Mouse (Mus musculus): Measurements from ENCODE around the gene Hdac10. TPM values are rescaled to one million over a fixed set of nuclear protein-coding genes. Genes with fewer than 3 reads are reported as not detected.

Gene Hdac10
- polyA plus RNA-seq, 1 experiment from 2014 or later = 22.0 TPM

- Histone ChIP-seq H3K36me3 (peaks cover 72% of the 10 kb centered on the region), H3K9ac (no peak overlapping the region), H3K4me3 (no peak overlapping the region), H3K27me3 (no peaks in the 10 kb centered on the region), H3K4me1 (peaks cover 6% of the 10 kb centered on the region; the same call in 1 of the 2 replicates), H3K9me3 (replicated peaks) (no peaks in the 10 kb centered on the region), H3K4me2 (replicated peaks) (no peak overlapping the region), H3K27ac (no peak overlapping the region)
- ATAC-seq (ENCODE audit: low FRiP score) = no peak
- 95% methylated on average over 1 of the region's 1 CpGs for WGBS
Observed at GRCm38 (mm10) chr15:89083906-89084305, 44.6 kb downstream of the Hdac10 start.

GRCm38 (mm10) chr15:89078208-89078836, 50.2 kb downstream of the Hdac10 start:
- Histone ChIP-seq H3K4me2 (replicated peaks) (peak overlapping the region; percentile 78; the same call in 1 of the 2 replicates), H3K27ac (no peak overlapping the region), H3K9me3 (replicated peaks) (no peaks in the 10 kb centered on the region), H3K4me1 (peaks cover 32% of the 10 kb centered on the region), H3K27me3 (no peaks in the 10 kb centered on the region), H3K36me3 (peaks cover 33% of the 10 kb centered on the region), H3K4me3 (no peak overlapping the region), H3K9ac (peak overlapping the region; percentile 19)
- 80% methylated on average over 9 of the region's 9 CpGs for WGBS
- no peak for ATAC-seq (ENCODE audit: low FRiP score)

- Histone ChIP-seq H3K4me3 (peak overlapping the region; percentile 91), H3K9ac (peak overlapping the region; percentile 94), H3K9me3 (replicated peaks) (no peaks in the 10 kb centered on the region), H3K36me3 (peaks cover 12% of the 10 kb centered on the region), H3K27me3 (peaks cover 3% of the 10 kb centered on the region; the same call in 1 of the 2 replicates), H3K4me1 (peaks cover 32% of the 10 kb centered on the region), H3K27ac (peak overlapping the region; percentile 89), H3K4me2 (replicated peaks) (peak overlapping the region; percentile 78)
- WGBS = under 1% methylated on average over 35 of the region's 39 CpGs
- peak; percentile 68 for ATAC-seq (ENCODE audit: low FRiP score)
Observed at GRCm38 (mm10) chr15:89076156-89076731, 52.3 kb downstream of the Hdac10 start.

- peak overlapping the region; percentile 91 for H3K4me3 ChIP-seq
- H3K9me3 ChIP-seq (replicated peaks) = no peaks in the 10 kb centered on the region
- peak overlapping the region; percentile 89 for H3K27ac ChIP-seq
- H3K27me3 ChIP-seq = peaks cover 7% of the 10 kb centered on the region
- peak overlapping the region; percentile 78 for H3K4me2 ChIP-seq (replicated peaks)
- H3K9ac ChIP-seq = peak overlapping the region; percentile 94
- under 1% methylated on average over 52 of the region's 59 CpGs for WGBS
- H3K4me1 ChIP-seq = peaks cover 32% of the 10 kb centered on the region
- H3K36me3 ChIP-seq = peaks cover 6% of the 10 kb centered on the region
- peak; percentile 92 for ATAC-seq (ENCODE audit: low FRiP score)
Observed at GRCm38 (mm10) chr15:89075478-89076147, 52.9 kb downstream of the Hdac10 start.

DNA sequence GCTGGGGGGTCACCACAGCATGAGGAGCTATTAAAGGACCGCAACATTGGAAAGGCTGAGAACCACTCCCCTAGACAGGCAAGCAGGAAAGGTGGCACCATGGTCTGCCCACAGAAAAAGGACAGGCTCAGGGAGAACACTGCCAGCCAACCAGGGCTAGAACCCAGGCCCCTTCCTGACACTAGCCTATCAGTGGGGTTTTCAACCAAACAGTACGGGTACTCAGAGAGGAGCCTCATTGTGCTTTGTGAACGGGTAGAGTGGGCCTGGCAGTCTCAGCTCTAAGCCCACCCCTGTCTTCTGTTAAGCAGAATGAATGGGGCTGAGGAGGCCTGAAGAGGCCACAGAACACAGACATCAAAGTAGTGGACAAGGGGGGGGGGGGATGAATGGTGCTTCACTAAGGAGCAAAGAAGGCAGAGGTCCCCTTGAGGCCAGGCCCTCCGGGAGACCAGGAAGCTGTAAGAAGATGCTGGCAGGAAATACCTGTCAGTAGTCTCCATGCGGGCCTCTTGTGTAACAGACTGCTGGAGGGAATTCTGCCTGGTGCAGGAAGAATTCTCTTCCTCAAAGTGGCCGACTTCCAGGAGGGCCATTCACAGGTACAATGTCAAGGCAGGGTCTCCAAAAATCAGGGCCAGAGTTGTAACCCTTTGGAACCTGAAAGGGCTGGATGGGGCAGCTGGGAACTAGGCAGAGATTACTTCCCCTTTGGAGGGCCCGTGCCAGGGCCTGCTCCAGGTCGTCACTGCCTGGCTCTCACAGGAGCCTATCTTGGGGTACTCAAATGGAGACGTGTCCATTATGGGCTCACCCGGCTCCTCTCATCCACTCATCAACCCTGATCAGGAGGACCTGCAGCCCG, 53.7 kb downstream of the Hdac10 start, which contains the start of gene Trabd:
TSS of gene Trabd (plus strand) at position 512 of the 865 bp plus-strand sequence.
- peak within 1 kb of the TSS; percentile 91 for H3K4me3 ChIP-seq

DNA sequence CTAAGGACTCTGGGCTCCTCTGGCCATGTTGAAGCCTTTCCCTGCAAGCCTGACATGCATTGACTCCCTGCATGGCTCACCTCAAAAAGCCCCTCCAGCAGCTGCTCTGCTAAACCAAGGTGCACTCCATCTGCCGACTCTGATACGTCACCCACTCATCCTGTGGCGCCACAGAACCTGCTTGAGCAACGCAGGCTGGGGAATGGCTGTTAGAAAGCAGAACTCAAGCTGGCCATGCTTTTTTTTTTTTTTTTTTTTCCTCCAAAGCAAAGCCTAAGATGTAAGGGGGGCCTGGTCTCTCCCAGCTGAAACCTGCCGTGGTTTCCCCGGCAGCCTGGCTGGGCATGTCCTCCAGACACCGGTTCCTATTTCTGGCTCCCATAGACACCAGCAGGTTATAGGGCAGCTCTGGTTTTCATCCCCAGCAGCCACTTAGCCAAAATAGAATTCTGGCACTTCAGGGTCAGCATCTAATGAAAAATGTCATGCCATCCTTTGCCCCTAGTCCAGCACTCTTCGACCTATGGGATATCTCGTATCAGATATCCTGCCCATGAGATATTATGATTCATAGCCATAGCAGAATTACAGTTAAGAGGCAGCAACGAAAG, 54.4 kb downstream of the Hdac10 start:
- peak overlapping the region; percentile 94 for H3K9ac ChIP-seq
- no peaks in the 10 kb centered on the region for H3K9me3 ChIP-seq (replicated peaks)
- H3K4me2 ChIP-seq (replicated peaks) = no peak overlapping the region
- WGBS = 83% methylated on average over 10 of the region's 10 CpGs
- peaks cover 22% of the 10 kb centered on the region for H3K27me3 ChIP-seq
- no peaks in the 10 kb centered on the region for H3K36me3 ChIP-seq
- peaks cover 32% of the 10 kb centered on the region for H3K4me1 ChIP-seq
- ATAC-seq (ENCODE audit: low FRiP score) = no peak
- no peak overlapping the region for H3K4me3 ChIP-seq
- no peak overlapping the region for H3K27ac ChIP-seq

More for the DNA sequence above, 53.7 kb downstream of the Hdac10 start, which contains the start of gene Trabd:
- H3K36me3 ChIP-seq = peaks cover under 1% of the 10 kb centered on the region; the same call in 1 of the 2 replicates
- peaks cover 14% of the 10 kb centered on the region for H3K27me3 ChIP-seq
- peak within 1 kb of the TSS; percentile 89 for H3K27ac ChIP-seq
- WGBS = 19% methylated on average over 11 of the region's 11 CpGs
- H3K9ac ChIP-seq = peak within 1 kb of the TSS; percentile 94
- H3K9me3 ChIP-seq (replicated peaks) = no peaks in the 10 kb centered on the region
- H3K4me2 ChIP-seq (replicated peaks) = peak within 1 kb of the TSS; percentile 78
- peaks cover 32% of the 10 kb centered on the region for H3K4me1 ChIP-seq
- no peak; the same call in 1 of the 2 replicates for ATAC-seq (ENCODE audit: low FRiP score)

Small RNA genes lying within 50 kb of the gene (microRNA-seq; reads per million reads assigned to microRNA genes)
- not detected for gene Mir7118

Other genes starting within 250 kb of the Hdac10 start
- gene Ttll8, start 174.3 kb downstream of the Hdac10 start, polyA plus RNA-seq (2016; fragmentation: Nextera tagmentation; extraction: Ambion mirVana) = not detected in 2 replicates
- gene Mlc1, start 149.7 kb downstream of the Hdac10 start, polyA plus RNA-seq (2016; fragmentation: Nextera tagmentation; extraction: Ambion mirVana) = 4.7 and 6.2 TPM in 2 replicates
- gene Mov10l1, start 145.8 kb downstream of the Hdac10 start, polyA plus RNA-seq (2016; fragmentation: Nextera tagmentation; extraction: Ambion mirVana) = not detected in 2 replicates
- 2.0 and 2.1 TPM in 2 replicates for gene Panx2, start 69.0 kb downstream of the Hdac10 start, polyA plus RNA-seq (2016; fragmentation: Nextera tagmentation; extraction: Ambion mirVana)
- gene Trabd, start 53.6 kb downstream of the Hdac10 start, polyA plus RNA-seq (2016; fragmentation: Nextera tagmentation; extraction: Ambion mirVana) = 43.2 and 48.4 TPM in 2 replicates
- gene Selenoo, start 39.6 kb downstream of the Hdac10 start, polyA plus RNA-seq (2016; fragmentation: Nextera tagmentation; extraction: Ambion mirVana) = 23.9 and 24.8 TPM in 2 replicates
- 22.3 and 22.8 TPM in 2 replicates for gene Tubgcp6, start 5.6 kb downstream of the Hdac10 start, polyA plus RNA-seq (2016; fragmentation: Nextera tagmentation; extraction: Ambion mirVana)
- gene Mapk12, start 12.0 kb upstream of the Hdac10 start, polyA plus RNA-seq (2016; fragmentation: Nextera tagmentation; extraction: Ambion mirVana) = 10.0 and 11.4 TPM in 2 replicates
- 39.0 and 41.9 TPM in 2 replicates for gene Mapk11, start 20.9 kb upstream of the Hdac10 start, polyA plus RNA-seq (2016; fragmentation: Nextera tagmentation; extraction: Ambion mirVana)
- 167 and 169 TPM in 2 replicates for gene Plxnb2, start 52.1 kb upstream of the Hdac10 start, polyA plus RNA-seq (2016; fragmentation: Nextera tagmentation; extraction: Ambion mirVana)
- 54.6 and 57.7 TPM in 2 replicates for gene Dennd6b, start 67.8 kb upstream of the Hdac10 start, polyA plus RNA-seq (2016; fragmentation: Nextera tagmentation; extraction: Ambion mirVana)
- 62.3 and 65.2 TPM in 2 replicates for gene Ppp6r2, start 82.9 kb upstream of the Hdac10 start, polyA plus RNA-seq (2016; fragmentation: Nextera tagmentation; extraction: Ambion mirVana)
- gene Sbf1, start 186.6 kb upstream of the Hdac10 start, polyA plus RNA-seq (2016; fragmentation: Nextera tagmentation; extraction: Ambion mirVana) = 81.1 and 95.5 TPM in 2 replicates
- not detected in 2 replicates for gene Adm2, start 194.0 kb upstream of the Hdac10 start, polyA plus RNA-seq (2016; fragmentation: Nextera tagmentation; extraction: Ambion mirVana)
- not detected in 2 replicates for gene Miox, start 205.7 kb upstream of the Hdac10 start, polyA plus RNA-seq (2016; fragmentation: Nextera tagmentation; extraction: Ambion mirVana)
- 42.5 and 47.3 TPM in 2 replicates for gene Lmf2, start 227.0 kb upstream of the Hdac10 start, polyA plus RNA-seq (2016; fragmentation: Nextera tagmentation; extraction: Ambion mirVana)
- 140 and 151 TPM in 2 replicates for gene Ncaph2, start 227.0 kb upstream of the Hdac10 start, polyA plus RNA-seq (2016; fragmentation: Nextera tagmentation; extraction: Ambion mirVana)
- 4.9 and 6.5 TPM in 2 replicates for gene Sco2, start 245.1 kb upstream of the Hdac10 start, polyA plus RNA-seq (2016; fragmentation: Nextera tagmentation; extraction: Ambion mirVana)
- 1.4 and 1.6 TPM in 2 replicates for gene Tymp, start 248.3 kb upstream of the Hdac10 start, polyA plus RNA-seq (2016; fragmentation: Nextera tagmentation; extraction: Ambion mirVana)

Data from hindbrain, embryonic 12.5 days (tissue).